Mouse (Mus musculus) heart, adult 2 months (tissue): ENCODE measurements around the gene Mgl2. TPM values are rescaled to one million over a fixed set of nuclear protein-coding genes. Genes with fewer than 3 reads are reported as not detected.
A peak's percentile ranks its signal among the peaks of the same experiment; 100 is the strongest.

ENCODE experiments used
- DNase-seq, 2 experiments: peaks; one replicate each; pipeline ENCODE4 v3.0.0; 2021
- H3K27ac ChIP-seq: fragments of 200-600 bp; 2 replicates; pipeline ENCODE4 v1.8.1; 2022
- H3K27me3 ChIP-seq: fragments of 200-500 bp; 2 replicates; pipeline ENCODE4 v1.6.1; 2012; ENCODE audit warnings: mild to moderate bottlenecking, low read length, inconsistent platforms, mixed read lengths; ENCODE audit not compliant: control insufficient read depth, insufficient read depth
- H3K36me3 ChIP-seq: fragments of 200-500 bp; 2 replicates; pipeline ENCODE4 v1.6.1; 2012; ENCODE audit warnings: low read length, inconsistent platforms; ENCODE audit not compliant: control insufficient read depth, insufficient read depth
- H3K4me1 ChIP-seq: fragments of 200-500 bp; 2 replicates; pipeline ENCODE4 v1.6.1; 2011; ENCODE audit warnings: low read length; ENCODE audit not compliant: control insufficient read depth, insufficient read depth
- H3K4me3 ChIP-seq: fragments of 200-600 bp; 2 replicates; pipeline ENCODE4 v1.8.1; 2022
- H3K79me2 ChIP-seq: fragments of 200-500 bp; replicated peaks from 2 replicates; pipeline ENCODE4 v1.6.1; 2012; ENCODE audit warnings: mild to moderate bottlenecking, inconsistent platforms, low read length, moderate library complexity, mixed read lengths; ENCODE audit not compliant: control insufficient read depth, insufficient read depth
- H3K9ac ChIP-seq: fragments of 200-500 bp; 2 replicates; pipeline ENCODE4 v1.6.1; 2012; ENCODE audit warnings: low read depth, mild to moderate bottlenecking, control low read depth, inconsistent platforms, low read length, mixed read lengths
- CTCF ChIP-seq: fragments of 200-600 bp; IDR thresholded peaks from 2 replicates; pipeline ENCODE4 v1.8.1; 2022; ENCODE audit warnings: antibody characterized with exemption, mild to moderate bottlenecking, moderate library complexity
- EP300 ChIP-seq: fragments of 200-500 bp; IDR thresholded peaks from 2 replicates; pipeline ENCODE4 v1.6.1; 2011; ENCODE audit warnings: low read depth, low read length, control low read depth; ENCODE audit not compliant: insufficient read depth
- POLR2A ChIP-seq: fragments of 200-500 bp; IDR thresholded peaks from 2 replicates; pipeline ENCODE4 v1.6.1; 2011; ENCODE audit warnings: mild to moderate bottlenecking, low read depth, low read length, control low read depth; ENCODE audit not compliant: insufficient read depth
- WGBS: fragments of 180-500 bp; shearing (Covaris S2); methylation state at CpG from one replicate; pipeline ENCODE4 v1.1.7; 2018; 5-methylcytosine and 5-hydroxymethylcytosine counted together
- intact Hi-C: fragments of 180-260 bp; cut with DNase I; formaldehyde crosslinking; loops from one replicate; pipeline ENCODE4 v1.15.1; 2025
- polyA plus RNA-seq: library from polyadenylated mRNA; depleted of rRNA; stranded (reverse); fragments of >200 nt; gene quantifications from 2 replicates; pipeline ENCODE4 v1.2.3, GENCODE M21; 2012
- total RNA-seq, 2 experiments: library from RNA; stranded (reverse); gene quantifications; 2 replicates each; pipeline ENCODE4 v1.2.3; 2021

The Mgl2 gene
- total and polyA plus RNA-seq, 3 experiments = 5.6 to 7.4 (median 6.7) TPM

- TF ChIP-seq EP300 = no peak
- no peak for TF ChIP-seq POLR2A
- TF ChIP-seq CTCF = no peak
- intact Hi-C loops = loop anchor here (5.0 kb wide), 1 partner anchor 40 kb away; the partner anchor contains the start of gene Slc16a11
- DNase-seq = no peak
- H3K27ac ChIP-seq = no peak overlapping the region
- H3K4me1 ChIP-seq = no peaks in the 10 kb centered on the region
- H3K9ac ChIP-seq = no peak overlapping the region
- no peaks in the 10 kb centered on the region for H3K36me3 ChIP-seq
- no peak overlapping the region for H3K4me3 ChIP-seq
- WGBS = 54% methylated on average over 5 of the region's 5 CpGs
- no peaks in the 10 kb centered on the region for H3K27me3 ChIP-seq
- no peaks in the 10 kb centered on the region for H3K79me2 ChIP-seq
Measured at GRCm38 (mm10) chr11:70172298-70172697, 42.2 kb downstream of the Mgl2 start.

- H3K4me1 ChIP-seq = no peaks in the 10 kb centered on the region
- intact Hi-C loops = loop anchor here (5.0 kb wide), 1 partner anchor 38 kb away; the partner anchor contains the start of gene Slc16a11
- H3K27ac ChIP-seq = no peak overlapping the region
- 80% methylated on average over 4 of the region's 4 CpGs for WGBS
- DNase-seq = no peak
- no peaks in the 10 kb centered on the region for H3K79me2 ChIP-seq
- H3K27me3 ChIP-seq = no peaks in the 10 kb centered on the region
- no peaks in the 10 kb centered on the region for H3K36me3 ChIP-seq
- TF ChIP-seq EP300 (no peak), POLR2A (no peak), CTCF (no peak)
- H3K4me3 ChIP-seq = no peak overlapping the region
- no peak overlapping the region for H3K9ac ChIP-seq
Measured at GRCm38 (mm10) chr11:70174491-70174890, 44.4 kb downstream of the Mgl2 start.

- no peak overlapping the region for H3K27ac ChIP-seq
- DNase-seq = no peak
- TF ChIP-seq POLR2A (no peak), CTCF (peak; percentile 37), EP300 (no peak)
- WGBS = 71% methylated on average over 8 of the region's 8 CpGs
- H3K4me1 ChIP-seq = no peaks in the 10 kb centered on the region
- H3K4me3 ChIP-seq = no peak overlapping the region
- H3K79me2 ChIP-seq = no peaks in the 10 kb centered on the region
- H3K9ac ChIP-seq = no peak overlapping the region
- intact Hi-C loops = no loop called here
- no peaks in the 10 kb centered on the region for H3K27me3 ChIP-seq
- H3K36me3 ChIP-seq = no peaks in the 10 kb centered on the region
Measured at GRCm38 (mm10) chr11:70177647-70178046, 47.5 kb downstream of the Mgl2 start.

- TF ChIP-seq CTCF (no peak), EP300 (no peak), POLR2A (no peak)
- no peaks in the 10 kb centered on the region for H3K36me3 ChIP-seq
- intact Hi-C loops = no loop called here
- H3K9ac ChIP-seq = no peak overlapping the region
- no peaks in the 10 kb centered on the region for H3K27me3 ChIP-seq
- H3K4me1 ChIP-seq = no peaks in the 10 kb centered on the region
- no peak for DNase-seq
- no peak overlapping the region for H3K27ac ChIP-seq
- 80% methylated on average over 11 of the region's 11 CpGs for WGBS
- H3K79me2 ChIP-seq = no peaks in the 10 kb centered on the region
- no peak overlapping the region for H3K4me3 ChIP-seq
Measured at GRCm38 (mm10) chr11:70178311-70178710, 48.2 kb downstream of the Mgl2 start.

- no peaks in the 10 kb centered on the region for H3K36me3 ChIP-seq
- H3K27ac ChIP-seq = no peak overlapping the region
- no peaks in the 10 kb centered on the region for H3K27me3 ChIP-seq
- no peak overlapping the region for H3K4me3 ChIP-seq
- intact Hi-C loops = no loop called here
- no peak overlapping the region for H3K9ac ChIP-seq
- no peak for DNase-seq
- 72% methylated on average over 11 of the region's 11 CpGs for WGBS
- no peaks in the 10 kb centered on the region for H3K4me1 ChIP-seq
- TF ChIP-seq EP300 (no peak), POLR2A (no peak), CTCF (no peak)
- no peaks in the 10 kb centered on the region for H3K79me2 ChIP-seq
Measured at GRCm38 (mm10) chr11:70178756-70179155, 48.6 kb downstream of the Mgl2 start.

GRCm38 (mm10) chr11:70179401-70179800, 49.3 kb downstream of the Mgl2 start:
- TF ChIP-seq POLR2A (no peak), CTCF (peak; percentile 61), EP300 (no peak)
- H3K27me3 ChIP-seq = no peaks in the 10 kb centered on the region
- intact Hi-C loops = no loop called here
- no peaks in the 10 kb centered on the region for H3K79me2 ChIP-seq
- no peak overlapping the region for H3K9ac ChIP-seq
- no peak for DNase-seq
- H3K4me3 ChIP-seq = no peak overlapping the region
- H3K36me3 ChIP-seq = no peaks in the 10 kb centered on the region
- H3K27ac ChIP-seq = no peak overlapping the region
- H3K4me1 ChIP-seq = no peaks in the 10 kb centered on the region
- WGBS = 32% methylated on average over 14 of the region's 14 CpGs
